Mouse (Mus musculus) hindbrain, embryonic 14.5 days (tissue): Measurements from ENCODE around the gene Ebf3. TPM values are rescaled to one million over a fixed set of nuclear protein-coding genes. Genes with fewer than 3 reads are reported as not detected.
A peak's percentile ranks its signal among the peaks of the same experiment; 100 is the strongest.

Source experiments
- ATAC-seq: fragments of 200-750 bp; cut with Nextera tagmentation; 2 replicates; pipeline ENCODE4 v1.8.0; 2017; ENCODE audit warnings: moderate number of reproducible peaks, mild to moderate bottlenecking, moderate TSS enrichment, moderate library complexity; ENCODE audit not compliant: low FRiP score
- DNase-seq: peaks from one replicate; pipeline ENCODE4 v3.0.0-alpha.2; 2015; ENCODE audit warnings: low spot score
- H3K27ac ChIP-seq: fragments of 300-500 bp; sonication (generic); 2 replicates; pipeline ENCODE4 v1.5.1; 2014; ENCODE audit warnings: mild to moderate bottlenecking, moderate library complexity
- H3K27me3 ChIP-seq: fragments of 300-500 bp; sonication (generic); 2 replicates; pipeline ENCODE4 v1.6.1; 2014; ENCODE audit warnings: mild to moderate bottlenecking, low read length, mixed read lengths; ENCODE audit not compliant: control insufficient read depth, insufficient read depth
- H3K36me3 ChIP-seq: fragments of 300-500 bp; sonication (generic); replicated peaks from 2 replicates; pipeline ENCODE4 v1.6.1; 2014; ENCODE audit not compliant: control insufficient read depth, insufficient read depth
- H3K4me1 ChIP-seq: fragments of 300-500 bp; sonication (generic); replicated peaks from 2 replicates; pipeline ENCODE4 v1.6.1; 2014; ENCODE audit warnings: antibody characterized with exemption, low read length, mixed read lengths; ENCODE audit not compliant: control insufficient read depth, insufficient read depth
- H3K4me2 ChIP-seq: fragments of 300-500 bp; sonication (generic); replicated peaks from 2 replicates; pipeline ENCODE4 v1.6.1; 2014; ENCODE audit warnings: mild to moderate bottlenecking, moderate library complexity
- H3K4me3 ChIP-seq: fragments of 300-500 bp; sonication (generic); replicated peaks from 2 replicates; pipeline ENCODE4 v1.5.1; 2014; ENCODE audit warnings: mild to moderate bottlenecking, low read length
- H3K9ac ChIP-seq: fragments of 300-500 bp; sonication (generic); 2 replicates; pipeline ENCODE4 v1.6.1; 2014
- H3K9me3 ChIP-seq: fragments of 300-500 bp; sonication (generic); 2 replicates; pipeline ENCODE4 v1.6.1; 2016; ENCODE audit warnings: low read length; ENCODE audit not compliant: control insufficient read depth
- WGBS: fragments of 180-500 bp; shearing (Covaris S2); extraction: QIAGEN DNeasy Blood & Tissue Kit; methylation state at CpG from one replicate; pipeline ENCODE4 v1.1.7; 2014; 5-methylcytosine and 5-hydroxymethylcytosine counted together
- polyA plus RNA-seq: library from polyadenylated mRNA; unstranded; fragments of >200 nt; fragmentation: Nextera tagmentation; extraction: Ambion mirVana; gene quantifications from 2 replicates; pipeline ENCODE4 v1.2.1, GENCODE M21; 2014

The Ebf3 gene
- polyA plus RNA-seq, 1 experiment from 2014 or later: 32.8 TPM

DNA sequence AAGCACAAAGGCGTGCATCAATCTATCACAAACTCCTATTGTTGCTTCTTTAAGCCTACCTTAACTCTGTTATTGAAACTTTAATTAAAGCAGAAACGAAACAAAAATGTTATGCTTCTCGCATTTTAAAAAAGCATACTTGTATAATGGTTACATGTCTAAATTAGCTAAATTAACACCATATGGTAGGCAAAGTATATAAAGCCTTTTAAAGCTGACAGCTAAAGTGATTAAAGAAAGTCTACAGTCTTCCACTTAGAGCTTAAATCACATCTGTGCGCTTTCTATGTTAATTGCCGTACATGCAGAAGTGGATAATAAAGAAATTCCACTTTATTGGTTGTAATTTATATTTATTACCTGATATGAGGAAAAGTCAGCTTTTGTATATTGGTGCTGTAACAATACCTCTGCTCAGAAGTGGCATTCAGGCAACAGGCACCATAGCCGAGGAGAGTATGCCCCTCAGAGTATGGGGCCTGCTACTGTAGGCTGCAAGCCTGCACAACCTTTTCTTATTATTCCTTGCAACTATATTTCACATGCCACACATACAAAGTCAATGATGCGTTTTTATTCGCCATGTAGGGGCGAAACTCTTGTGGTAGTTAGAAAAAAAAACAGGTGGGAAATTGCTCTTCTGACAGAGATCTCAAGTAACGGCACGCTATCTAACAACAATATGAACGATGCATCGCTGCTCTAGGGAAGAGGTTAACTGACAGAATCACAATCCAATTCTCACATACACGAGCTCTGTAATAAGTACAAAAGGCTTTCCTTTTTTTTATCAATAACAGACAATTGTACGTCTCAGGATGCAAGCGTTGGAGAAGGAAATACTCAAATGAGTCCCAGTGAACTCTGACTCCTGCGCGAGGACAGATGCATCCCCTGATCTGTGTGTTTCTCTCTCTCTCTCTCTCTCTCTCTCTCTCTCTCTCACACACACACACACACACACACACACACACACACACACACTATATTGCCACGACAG is 5.9 kb downstream of the Ebf3 start:
- H3K36me3 ChIP-seq: peaks cover 8% of the 10 kb centered on the region
- WGBS: 16% methylated on average over 19 of the region's 19 CpGs
- ATAC-seq: no peak

DNA sequence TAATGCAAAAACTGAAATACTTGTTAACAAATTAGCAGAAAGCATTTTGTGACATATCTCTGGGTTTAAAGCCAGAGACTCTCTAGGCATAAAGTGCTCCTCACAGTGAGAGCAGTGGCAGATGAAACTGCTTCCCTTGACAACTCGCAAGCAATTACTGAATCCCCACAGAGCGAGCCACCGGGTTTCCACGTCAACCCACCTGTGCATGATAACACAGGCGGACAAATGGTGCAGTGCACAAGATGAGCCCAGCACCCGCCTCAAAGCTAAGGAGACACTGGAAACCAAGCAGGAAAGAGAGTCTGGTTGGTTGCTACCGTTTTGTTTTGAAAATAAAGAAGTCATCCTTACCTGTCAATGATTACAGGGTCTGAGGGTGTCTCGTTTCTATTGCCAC is 7.1 kb downstream of the Ebf3 start:
- no peak for ATAC-seq
- H3K4me2 ChIP-seq: peak overlapping the region; percentile 70
- no peak for DNase-seq
- 0 out of 2 replicates have a peak, but pooled peaks cover 4% of the 10 kb centered on the region for H3K27me3 ChIP-seq
- H3K9ac ChIP-seq: peak overlapping the region; percentile 79
- H3K4me1 ChIP-seq: peaks cover 38% of the 10 kb centered on the region
- WGBS: 14% methylated on average over 8 of the region's 8 CpGs
- H3K9me3 ChIP-seq: no peaks in the 10 kb centered on the region
- peaks cover 8% of the 10 kb centered on the region for H3K36me3 ChIP-seq
- peak overlapping the region; percentile 92 for H3K27ac ChIP-seq
- H3K4me3 ChIP-seq: peak overlapping the region; percentile 32

More for the DNA sequence above, 5.9 kb downstream of the Ebf3 start:
- DNase-seq: no peak
- H3K9ac ChIP-seq: peak overlapping the region; percentile 96
- peak overlapping the region; percentile 98 for H3K27ac ChIP-seq
- H3K4me2 ChIP-seq: peak overlapping the region; percentile 64
- peaks cover 32% of the 10 kb centered on the region for H3K4me1 ChIP-seq
- peak overlapping the region; percentile 61 for H3K4me3 ChIP-seq
- H3K9me3 ChIP-seq: no peaks in the 10 kb centered on the region
- H3K27me3 ChIP-seq: 0 out of 2 replicates have a peak, but pooled peaks cover 4% of the 10 kb centered on the region

DNA sequence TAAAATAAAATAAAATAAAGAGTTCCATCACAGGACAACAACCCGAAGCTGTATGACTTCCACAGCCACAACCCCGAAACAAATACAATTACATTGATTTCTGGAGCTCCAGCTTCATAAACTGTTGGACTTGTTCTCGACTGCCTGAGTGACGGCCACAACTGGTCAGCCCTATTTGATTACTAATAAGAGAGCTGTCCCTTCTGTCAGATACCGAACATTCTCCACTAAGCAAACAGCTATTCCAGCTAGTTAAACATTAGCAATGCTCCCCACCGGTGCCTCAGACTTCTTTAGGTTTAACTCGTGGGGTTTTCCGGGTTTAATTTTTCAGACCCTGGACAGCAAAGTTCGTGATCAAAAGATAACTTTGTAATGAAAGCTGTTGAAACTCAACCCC is 8.1 kb downstream of the Ebf3 start:
- H3K4me1 ChIP-seq: peaks cover 48% of the 10 kb centered on the region
- 0 out of 2 replicates have a peak, but pooled peaks cover 4% of the 10 kb centered on the region for H3K27me3 ChIP-seq
- H3K27ac ChIP-seq: peak overlapping the region; percentile 92
- H3K4me3 ChIP-seq: peak overlapping the region; percentile 32
- ATAC-seq: no peak
- DNase-seq: no peak
- no peaks in the 10 kb centered on the region for H3K9me3 ChIP-seq
- WGBS: 26% methylated on average over 9 of the region's 9 CpGs
- peak overlapping the region; percentile 79 for H3K9ac ChIP-seq
- H3K4me2 ChIP-seq: peak overlapping the region; percentile 70
- peaks cover 8% of the 10 kb centered on the region for H3K36me3 ChIP-seq

DNA sequence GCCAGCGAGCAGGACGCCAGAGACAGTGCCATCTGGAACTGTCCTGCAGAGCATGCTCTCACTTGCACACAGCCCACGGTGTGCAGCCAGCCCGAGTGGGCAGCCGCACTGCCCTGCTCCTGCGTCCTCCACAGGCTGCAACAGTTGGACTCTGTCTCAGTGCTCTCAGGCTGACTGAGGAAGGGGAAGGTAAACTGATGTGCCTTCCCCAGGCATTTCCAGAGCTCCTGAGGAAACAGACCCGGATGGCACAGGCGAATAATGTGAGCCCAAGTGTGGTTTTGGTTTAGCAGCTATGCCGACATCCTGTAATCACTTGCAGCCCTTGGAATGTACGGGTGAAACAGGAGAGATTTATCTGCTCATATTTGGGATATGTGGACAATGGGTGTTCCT is 10.5 kb downstream of the Ebf3 start:
- H3K36me3 ChIP-seq: peaks cover 15% of the 10 kb centered on the region
- WGBS: 18% methylated on average over 10 of the region's 10 CpGs
- no peaks in the 10 kb centered on the region for H3K27me3 ChIP-seq
- no peaks in the 10 kb centered on the region for H3K9me3 ChIP-seq
- H3K27ac ChIP-seq: peak overlapping the region; percentile 92
- peaks cover 53% of the 10 kb centered on the region for H3K4me1 ChIP-seq
- peak; percentile 22; the same call in 1 of the 2 replicates for ATAC-seq
- peak overlapping the region; percentile 32 for H3K4me3 ChIP-seq
- H3K4me2 ChIP-seq: peak overlapping the region; percentile 70
- no peak for DNase-seq
- peak overlapping the region; percentile 79 for H3K9ac ChIP-seq

DNA sequence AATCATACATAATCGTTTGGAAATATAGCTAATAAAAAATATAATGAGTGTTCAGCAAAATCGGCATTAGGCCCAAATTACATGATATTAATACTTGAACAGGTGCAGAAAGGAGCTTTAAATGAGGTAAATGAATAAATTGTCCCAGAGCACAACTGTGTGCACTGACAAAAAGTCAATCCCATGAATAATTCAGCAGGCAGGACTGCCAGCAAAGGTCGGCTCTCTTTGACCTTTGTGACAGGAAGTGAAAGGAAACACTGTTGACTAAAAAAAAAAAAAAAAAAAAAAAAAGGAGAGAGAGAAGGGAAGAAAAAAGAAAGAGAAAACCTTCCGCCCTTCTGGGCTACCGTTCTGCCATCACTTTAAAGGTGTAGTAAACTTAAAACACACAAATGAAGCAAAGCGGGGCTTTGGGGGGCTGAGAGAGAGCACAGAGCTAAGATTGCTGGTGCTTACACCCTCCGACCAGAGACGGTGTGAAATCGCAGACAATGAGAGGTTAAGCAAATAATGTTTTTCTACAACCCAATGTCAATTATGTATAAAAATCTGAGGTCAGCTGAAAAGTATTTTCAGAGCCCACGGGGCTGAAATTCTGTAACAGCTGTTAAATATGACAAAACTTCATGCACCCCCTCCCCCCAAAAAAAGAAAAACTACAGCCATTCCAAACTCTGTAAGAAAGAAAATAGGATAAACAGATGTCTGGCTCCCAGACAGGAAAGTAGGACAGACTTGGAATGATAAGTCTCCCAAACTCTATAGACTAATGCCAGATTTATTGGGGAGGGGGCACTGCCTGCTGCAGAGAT is 11.1 kb downstream of the Ebf3 start:
- Histone ChIP-seq H3K36me3 (peaks cover 15% of the 10 kb centered on the region), H3K27ac (peak overlapping the region; percentile 92), H3K9me3 (no peaks in the 10 kb centered on the region), H3K4me2 (peak overlapping the region; percentile 70), H3K4me1 (peaks cover 53% of the 10 kb centered on the region), H3K9ac (peak overlapping the region; percentile 79), H3K4me3 (peak overlapping the region; percentile 32), H3K27me3 (no peaks in the 10 kb centered on the region)
- 9% methylated on average over 10 of the region's 10 CpGs for WGBS
- DNase-seq: peak; percentile 74
- ATAC-seq: no peak

DNA sequence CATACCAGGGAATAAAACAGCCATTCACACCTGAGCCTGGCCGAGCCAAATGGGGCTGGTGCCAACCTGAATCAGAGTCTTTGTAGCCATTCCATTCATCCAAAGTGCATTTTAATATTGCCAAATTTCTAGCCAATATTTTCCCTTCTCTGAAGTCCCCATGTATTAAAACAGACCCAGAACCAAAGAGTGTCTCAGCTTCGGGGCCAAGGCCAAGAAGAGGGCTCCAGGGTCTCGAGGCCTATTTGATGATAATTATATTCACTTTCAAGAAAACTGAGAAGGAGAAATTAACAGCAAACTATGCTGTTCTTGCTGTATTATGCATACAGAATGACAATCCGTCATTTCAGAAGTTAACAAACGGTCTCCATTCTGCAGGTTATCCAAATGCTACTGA is 12.1 kb downstream of the Ebf3 start:
- 41% methylated on average over 5 of the region's 5 CpGs for WGBS
- Histone ChIP-seq H3K9ac (peak overlapping the region; percentile 79), H3K4me2 (peak overlapping the region; percentile 70), H3K9me3 (no peaks in the 10 kb centered on the region), H3K27ac (peak overlapping the region; percentile 92), H3K27me3 (no peaks in the 10 kb centered on the region), H3K36me3 (peaks cover 18% of the 10 kb centered on the region), H3K4me3 (peak overlapping the region; percentile 32), H3K4me1 (peaks cover 63% of the 10 kb centered on the region)
- ATAC-seq (no peak), DNase-seq (no peak)

DNA sequence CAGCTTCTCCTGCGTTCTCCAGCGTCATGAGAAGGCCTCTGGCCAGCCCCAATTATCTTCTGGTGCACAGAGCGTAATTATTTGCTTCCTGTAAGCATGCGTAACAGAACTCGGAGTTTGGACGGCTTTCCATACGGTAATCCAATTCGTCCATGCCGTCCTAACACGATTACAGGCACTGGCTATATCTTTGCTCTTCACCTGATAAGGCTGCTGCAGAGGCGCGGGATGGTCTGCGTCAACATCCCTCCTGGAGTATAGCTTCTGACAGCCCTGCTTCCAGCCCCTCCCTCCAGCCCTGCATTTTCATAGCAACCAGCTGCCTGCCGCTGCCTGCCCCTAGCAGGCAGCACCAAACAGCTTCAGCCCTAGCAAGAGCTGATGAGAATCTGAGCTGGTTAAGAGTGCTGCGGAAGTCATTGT is 12.9 kb downstream of the Ebf3 start:
- Histone ChIP-seq H3K36me3 (peaks cover 16% of the 10 kb centered on the region), H3K4me2 (peak overlapping the region; percentile 70), H3K27me3 (no peaks in the 10 kb centered on the region), H3K27ac (peak overlapping the region; percentile 92), H3K9ac (peak overlapping the region; percentile 79), H3K4me3 (peak overlapping the region; percentile 32), H3K4me1 (peaks cover 68% of the 10 kb centered on the region), H3K9me3 (no peaks in the 10 kb centered on the region)
- 20% methylated on average over 15 of the region's 15 CpGs for WGBS
- no peak for DNase-seq
- 0 out of 2 replicates have a peak, but pooled peaks have one; percentile 29 for ATAC-seq

DNA sequence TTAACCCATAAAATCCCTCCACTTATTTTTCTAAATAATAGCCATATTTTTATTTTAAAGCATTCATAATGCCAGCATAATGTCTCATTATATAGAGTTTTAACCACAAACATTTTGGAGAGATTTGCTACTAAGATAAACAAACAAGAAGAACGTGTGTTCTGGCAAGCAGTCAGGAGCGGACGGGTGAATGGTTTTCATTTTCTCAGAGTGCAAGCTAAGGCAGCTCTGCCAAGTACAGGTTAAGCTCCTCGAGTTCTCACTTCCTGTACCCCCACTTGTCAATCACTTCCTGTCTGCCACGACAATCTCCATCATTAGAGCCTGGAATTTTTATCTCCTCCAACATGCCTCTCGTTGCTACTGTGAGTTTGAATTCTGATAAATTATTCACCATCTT is 13.4 kb downstream of the Ebf3 start:
- peak overlapping the region; percentile 79 for H3K9ac ChIP-seq
- 29% methylated on average over 6 of the region's 6 CpGs for WGBS
- H3K4me3 ChIP-seq: peak overlapping the region; percentile 32
- no peaks in the 10 kb centered on the region for H3K27me3 ChIP-seq
- H3K36me3 ChIP-seq: peaks cover 16% of the 10 kb centered on the region
- no peaks in the 10 kb centered on the region for H3K9me3 ChIP-seq
- peaks cover 67% of the 10 kb centered on the region for H3K4me1 ChIP-seq
- DNase-seq (no peak), ATAC-seq (no peak)
- peak overlapping the region; percentile 92 for H3K27ac ChIP-seq
- H3K4me2 ChIP-seq: peak overlapping the region; percentile 70
